Mouse (Mus musculus) cortical plate, adult 2 months (tissue): ENCODE measurements around the gene Cdk5r2.

Experiments used
- CTCF ChIP-seq: fragments of 200-500 bp; IDR thresholded peaks from 2 replicates; pipeline ENCODE4 v1.5.1; 2011; ENCODE audit warnings: mild to moderate bottlenecking, control low read depth, low read length; ENCODE audit not compliant: insufficient read depth; ENCODE audit errors: extremely low read depth
- POLR2A ChIP-seq: fragments of 200-500 bp; IDR thresholded peaks from 2 replicates; pipeline ENCODE4 v1.6.1; 2011; ENCODE audit warnings: mild to moderate bottlenecking, low read length, control low read depth; ENCODE audit not compliant: insufficient read depth; ENCODE audit errors: extremely low read depth

DNA sequence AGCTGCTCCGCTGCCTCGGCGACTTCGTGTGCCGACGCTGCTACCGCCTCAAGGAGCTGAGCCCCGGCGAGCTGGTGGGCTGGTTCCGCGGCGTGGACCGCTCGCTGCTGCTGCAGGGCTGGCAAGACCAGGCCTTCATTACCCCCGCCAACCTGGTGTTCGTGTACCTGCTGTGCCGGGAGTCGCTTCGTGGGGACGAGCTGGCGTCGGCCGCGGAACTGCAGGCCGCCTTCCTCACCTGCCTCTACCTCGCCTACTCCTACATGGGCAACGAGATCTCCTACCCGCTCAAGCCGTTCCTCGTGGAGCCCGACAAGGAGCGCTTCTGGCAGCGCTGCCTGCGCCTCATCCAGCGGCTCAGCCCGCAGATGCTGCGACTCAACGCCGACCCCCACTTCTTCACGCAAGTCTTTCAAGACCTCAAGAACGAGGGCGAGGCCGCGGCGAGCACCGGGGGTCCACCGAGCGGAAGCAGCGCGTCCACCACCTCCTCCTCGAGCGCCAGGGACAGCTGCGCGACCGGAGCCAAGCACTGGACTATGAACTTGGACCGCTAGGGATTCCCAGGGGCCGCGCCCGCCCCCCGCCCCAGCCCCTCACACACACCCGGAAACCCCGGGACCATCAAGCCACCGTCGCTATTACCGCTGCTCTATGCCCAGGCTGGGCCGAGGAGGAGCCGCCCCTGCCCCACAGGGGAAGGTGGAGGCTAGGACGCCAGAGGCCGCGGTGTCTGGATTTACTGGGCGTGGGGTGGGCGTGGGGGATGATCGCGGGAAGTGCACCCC lies 1.1 kb downstream of the Cdk5r2 start:
- TF ChIP-seq CTCF (no peak), POLR2A (no peak)
